Mouse (Mus musculus) ES-Bruce4 (cell line): ENCODE results near the gene Thsd7b.

Experiments used
- CTCF ChIP-seq: IDR thresholded peaks from one replicate; pipeline ENCODE4 v1.8.1; 2011; ENCODE audit warnings: low read depth, low read length
- POLR2A ChIP-seq: IDR thresholded peaks from one replicate; pipeline ENCODE4 v1.8.1; 2011; ENCODE audit warnings: low read length; ENCODE audit not compliant: insufficient read depth

DNA sequence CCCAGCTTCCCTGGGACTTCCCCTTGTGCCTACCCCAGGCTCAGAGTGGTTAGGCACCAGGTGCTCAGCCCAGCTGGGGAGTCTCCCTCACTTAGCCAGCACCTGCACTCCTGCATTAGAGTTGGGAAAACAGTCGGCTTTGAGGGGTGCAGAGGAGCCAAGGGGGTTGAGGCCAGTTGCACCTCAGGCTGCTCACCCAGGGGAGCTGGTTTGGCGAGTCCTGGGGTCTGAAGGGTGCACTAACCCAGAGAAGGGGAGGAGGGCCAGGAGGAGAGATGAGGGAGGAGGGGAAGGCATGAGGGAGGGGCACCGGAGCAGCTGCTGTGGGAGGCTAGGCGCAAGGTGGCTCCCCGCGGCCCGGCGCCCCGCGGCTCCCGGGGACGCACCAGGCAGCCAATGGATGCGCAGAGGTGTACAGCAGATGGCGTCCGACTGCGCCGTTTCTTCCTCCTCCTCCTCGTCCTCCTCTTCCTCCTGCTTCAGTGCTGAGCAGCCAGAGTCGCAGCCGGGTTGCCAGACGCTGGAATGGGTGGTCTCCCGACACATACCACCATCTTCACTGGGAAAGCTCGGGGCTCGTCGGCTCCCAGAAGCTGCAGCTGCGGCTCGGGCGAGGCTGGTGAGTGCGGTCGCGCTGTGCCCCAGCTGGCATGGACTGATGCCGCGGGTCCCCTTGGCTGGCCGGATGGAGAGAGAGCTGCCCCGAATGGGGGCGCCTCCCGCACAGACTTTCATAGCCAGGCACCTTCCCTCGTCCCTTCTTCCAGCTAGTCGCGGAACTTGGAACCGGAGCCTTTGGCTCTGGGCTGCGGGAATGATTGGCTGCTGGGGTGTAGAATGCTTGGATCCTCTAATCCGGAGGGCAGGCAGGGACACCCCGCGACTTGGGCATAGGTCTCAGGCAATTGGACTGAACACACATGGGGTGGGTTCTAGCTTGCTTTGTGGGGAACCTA lies at the start of gene Thsd7b:
- TF ChIP-seq CTCF (peak; percentile 2), POLR2A (no peak)
